Mouse (Mus musculus) lung, adult 2 months (tissue): ENCODE results near the gene Ing4.

Source experiments
- CTCF ChIP-seq: fragments of 200-500 bp; IDR thresholded peaks from 2 replicates; pipeline ENCODE4 v1.5.1; 2011; ENCODE audit warnings: mild to moderate bottlenecking, low read length, control low read depth; ENCODE audit not compliant: insufficient read depth
- POLR2A ChIP-seq: fragments of 200-500 bp; IDR thresholded peaks from 2 replicates; pipeline ENCODE4 v1.6.1; 2011; ENCODE audit warnings: low read depth, mild to moderate bottlenecking, control low read depth, low read length, borderline replicate concordance; ENCODE audit errors: extremely low read depth

GRCm38 (mm10) chr6:124998066-124998465 is 41.5 kb upstream of the Ing4 start:
- TF ChIP-seq CTCF (no peak), POLR2A (no peak)
